Mouse (Mus musculus): ENCODE results near the gene Rpp14. TPM values are rescaled to one million over a fixed set of nuclear protein-coding genes. Genes with fewer than 3 reads are reported as not detected.
"Not testable (repeated sequence)": the region's sequence is repeated elsewhere in the genome, so short reads cannot be mapped to it uniquely, and the experiment has no call there.

Gene Rpp14
- polyA plus RNA-seq, 1 experiment from 2014 or later: 46.3 TPM

DNA sequence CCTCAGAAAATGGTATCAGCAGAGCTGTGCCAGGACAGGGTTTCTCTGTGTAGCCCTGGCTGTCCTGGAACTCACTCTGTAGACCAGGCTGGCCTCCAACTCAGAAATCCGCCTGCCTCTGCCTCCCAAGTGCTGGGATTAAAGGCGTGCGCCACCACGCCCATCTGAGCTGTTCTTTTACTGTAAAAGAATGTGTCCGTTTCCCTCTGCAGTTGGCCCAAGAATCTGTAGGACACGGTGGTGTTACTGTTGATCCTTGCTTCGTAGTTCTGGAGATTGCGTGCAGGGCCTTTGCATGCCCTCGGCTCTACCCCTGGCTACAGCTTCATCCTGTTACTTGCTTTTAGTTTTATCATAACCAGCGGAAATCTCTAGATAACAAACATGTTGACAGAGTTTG, 43.4 kb downstream of the Rpp14 start:
- H3K4me1 ChIP-seq; H3K9me3 ChIP-seq; H3K4me2 ChIP-seq; H3K27ac ChIP-seq; H3K27me3 ChIP-seq (replicated peaks); ATAC-seq (replicated peaks); H3K4me3 ChIP-seq; H3K9ac ChIP-seq: not testable (repeated sequence)
- peaks cover 23% of the 10 kb centered on the region for H3K36me3 ChIP-seq (replicated peaks)
- WGBS: 95% methylated on average over 10 of the region's 10 CpGs

DNA sequence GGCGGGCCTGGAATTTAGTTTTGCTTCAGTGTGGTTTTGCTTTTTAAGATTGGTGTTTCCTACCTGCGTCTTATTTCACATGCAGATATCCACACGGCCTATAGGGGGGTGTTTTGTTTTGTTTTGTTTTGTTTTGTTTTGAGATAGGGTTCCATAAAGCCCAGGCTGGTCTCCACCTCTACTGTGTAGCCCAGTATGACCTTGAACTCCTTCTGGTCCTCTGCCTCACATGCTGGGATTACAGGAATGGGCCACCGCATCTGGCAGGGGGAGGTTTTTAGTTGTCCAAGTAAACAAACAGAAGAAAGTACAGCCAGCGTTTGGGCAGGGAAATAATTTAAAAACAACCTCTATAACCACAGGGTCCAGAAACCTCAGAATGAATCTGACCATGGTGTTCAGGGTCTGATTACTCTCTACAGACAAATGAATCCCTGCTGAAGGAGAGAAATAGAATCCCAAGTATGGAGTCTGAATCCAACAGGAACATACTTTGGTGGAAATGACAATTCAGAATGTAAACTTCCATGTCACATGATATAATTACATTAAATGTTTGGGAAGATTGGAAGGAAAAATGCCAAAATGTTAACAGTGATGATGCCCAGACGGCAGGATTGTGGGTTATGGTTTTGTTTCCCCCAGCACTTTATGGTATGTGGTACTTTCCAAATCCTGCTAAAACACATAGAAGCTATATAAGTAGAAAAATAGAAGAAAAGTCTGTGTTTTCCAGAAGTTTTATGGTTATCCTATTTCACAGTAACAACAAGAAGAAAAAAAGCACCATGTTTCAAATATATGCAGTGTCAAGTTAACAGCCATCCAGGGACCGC, 44.1 kb downstream of the Rpp14 start:
- Histone ChIP-seq H3K4me1 (no peaks in the 10 kb centered on the region), H3K27ac (no peak overlapping the region), H3K9me3 (no peaks in the 10 kb centered on the region), H3K4me2 (no peak overlapping the region), H3K36me3 (replicated peaks) (peaks cover 23% of the 10 kb centered on the region), H3K27me3 (replicated peaks) (no peaks in the 10 kb centered on the region), H3K4me3 (no peak overlapping the region), H3K9ac (no peak overlapping the region)
- ATAC-seq (replicated peaks): no peak
- WGBS: 82% methylated on average over 7 of the region's 7 CpGs

- ATAC-seq (replicated peaks): no peak
- WGBS: 80% methylated on average over 5 of the region's 5 CpGs
These were observed 47.8 kb downstream of the Rpp14 start for GRCm38 (mm10) chr14:8127971-8128370.

DNA sequence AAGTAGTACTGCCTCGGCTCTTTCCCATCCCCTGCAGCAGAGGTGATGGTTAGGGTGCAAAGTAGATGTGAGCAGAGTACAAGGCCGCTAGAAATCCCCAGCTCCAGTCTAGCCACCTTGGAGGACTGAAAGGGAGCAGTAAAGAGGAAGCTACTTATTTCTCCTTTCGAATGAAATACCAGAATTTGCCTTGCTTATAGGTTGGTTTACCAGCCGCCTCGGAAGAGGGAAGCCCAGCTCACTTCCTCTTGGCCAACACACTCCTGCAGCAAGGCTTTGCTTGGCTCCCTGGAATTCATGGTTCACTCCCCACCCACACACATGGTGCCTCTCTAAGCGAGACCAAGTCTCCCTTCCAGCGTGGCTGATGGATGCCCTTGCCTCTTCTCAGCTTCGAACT, 52.6 kb downstream of the Rpp14 start:
- 87% methylated on average over 8 of the region's 8 CpGs for WGBS
- H3K27ac ChIP-seq: no peak overlapping the region
- no peaks in the 10 kb centered on the region for H3K4me1 ChIP-seq
- H3K4me3 ChIP-seq: no peak overlapping the region
- H3K9me3 ChIP-seq: no peaks in the 10 kb centered on the region
- ATAC-seq (replicated peaks): no peak
- no peak overlapping the region for H3K9ac ChIP-seq
- H3K27me3 ChIP-seq (replicated peaks): no peaks in the 10 kb centered on the region
- peaks cover 3% of the 10 kb centered on the region; the same call in 1 of the 2 replicates for H3K36me3 ChIP-seq (replicated peaks)
- H3K4me2 ChIP-seq: no peak overlapping the region

More at GRCm38 (mm10) chr14:8127971-8128370, 47.8 kb downstream of the Rpp14 start:
- Histone ChIP-seq H3K9me3 (no peaks in the 10 kb centered on the region), H3K27me3 (replicated peaks) (no peaks in the 10 kb centered on the region), H3K27ac (no peak overlapping the region), H3K4me2 (no peak overlapping the region), H3K4me1 (no peaks in the 10 kb centered on the region), H3K36me3 (replicated peaks) (peaks cover 18% of the 10 kb centered on the region), H3K4me3 (no peak overlapping the region), H3K9ac (no peak overlapping the region)

- WGBS: 67% methylated on average over 2 of the region's 2 CpGs
- ATAC-seq (replicated peaks): no peak
- Histone ChIP-seq H3K27ac (no peak overlapping the region), H3K36me3 (replicated peaks) (peaks cover 8% of the 10 kb centered on the region; the same call in 1 of the 2 replicates), H3K9ac (no peak overlapping the region), H3K4me2 (no peak overlapping the region), H3K4me3 (no peak overlapping the region), H3K27me3 (replicated peaks) (no peaks in the 10 kb centered on the region), H3K9me3 (no peaks in the 10 kb centered on the region), H3K4me1 (no peaks in the 10 kb centered on the region)
These were observed 54.1 kb downstream of the Rpp14 start for GRCm38 (mm10) chr14:8134234-8134633.

DNA sequence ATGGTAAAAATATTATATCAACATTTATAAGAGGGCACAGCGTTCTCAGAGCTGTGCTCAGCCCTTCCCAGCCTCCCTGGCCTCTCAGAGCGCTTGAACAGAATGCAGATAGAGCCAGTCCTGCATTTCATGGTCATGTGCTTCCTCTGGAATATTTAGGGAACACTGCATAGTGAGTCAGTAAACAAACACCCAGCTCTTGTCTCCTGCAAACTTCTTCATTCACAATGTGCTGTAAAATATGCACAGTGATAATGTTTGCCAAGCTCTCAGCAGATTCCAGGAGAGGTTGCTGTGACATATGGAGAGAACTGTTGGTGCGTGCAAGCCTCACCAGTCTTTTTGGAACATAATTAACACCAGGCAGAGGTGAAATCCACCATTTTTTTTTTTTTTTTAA, 55.0 kb downstream of the Rpp14 start:
- Histone ChIP-seq H3K4me3 (no peak overlapping the region), H3K36me3 (replicated peaks) (peaks cover 8% of the 10 kb centered on the region; the same call in 1 of the 2 replicates), H3K4me2 (no peak overlapping the region), H3K4me1 (no peaks in the 10 kb centered on the region), H3K9ac (no peak overlapping the region), H3K9me3 (no peaks in the 10 kb centered on the region), H3K27me3 (replicated peaks) (no peaks in the 10 kb centered on the region), H3K27ac (no peak overlapping the region)
- ATAC-seq (replicated peaks): no peak
- WGBS: 70% methylated on average over 3 of the region's 3 CpGs

DNA sequence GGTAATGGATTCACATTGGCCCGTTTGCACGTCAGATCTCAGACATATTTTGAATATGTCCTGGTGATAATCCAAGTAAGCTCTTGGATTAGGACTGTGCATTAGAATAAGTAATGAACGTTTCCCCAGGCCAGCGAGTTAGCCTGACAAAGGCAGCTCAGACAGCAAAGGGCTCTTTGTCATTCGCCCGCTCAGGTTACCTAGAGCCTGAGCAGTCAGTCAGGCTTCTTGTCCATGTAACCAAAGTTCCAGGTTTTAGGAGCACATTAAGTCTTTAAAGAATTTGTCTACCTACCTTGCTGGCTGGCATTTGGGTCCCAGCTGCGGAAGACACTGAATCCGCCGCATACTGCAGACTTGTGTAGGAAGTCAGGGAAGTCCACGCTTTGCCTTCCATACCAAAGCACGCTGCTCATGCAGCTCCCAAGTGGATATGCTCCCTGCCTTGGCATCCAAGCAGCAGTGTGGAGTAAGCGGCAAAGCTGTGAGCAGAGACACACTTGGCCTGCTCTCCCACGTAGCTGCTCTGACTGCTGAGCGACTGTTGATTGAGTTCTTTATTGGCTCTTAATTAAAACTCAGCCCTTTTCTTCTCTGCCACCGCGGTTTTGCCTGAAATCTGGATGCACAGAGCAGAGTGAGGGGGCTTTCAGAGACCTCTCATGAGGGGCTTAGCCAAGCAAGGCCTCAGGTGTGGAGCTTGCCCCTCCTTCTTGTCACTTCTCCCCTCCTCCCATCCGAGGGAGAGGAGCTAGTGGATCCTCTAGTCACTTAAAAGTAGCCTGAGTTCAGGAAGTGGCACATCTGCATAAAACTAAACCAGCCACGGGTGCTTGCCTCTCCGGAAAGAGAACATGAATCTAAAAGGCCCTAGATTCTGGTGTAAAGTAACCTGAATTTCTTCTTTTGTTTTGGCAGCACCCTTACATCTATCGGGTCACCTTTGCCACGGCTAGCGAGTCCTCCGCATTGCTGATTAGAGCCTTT, 59.9 kb downstream of the Rpp14 start:
- peak; percentile 65 for ATAC-seq (replicated peaks)
- no peak overlapping the region for H3K27ac ChIP-seq
- WGBS: 36% methylated on average over 23 of the region's 23 CpGs

GRCm38 (mm10) chr14:8141131-8141530, 61.0 kb downstream of the Rpp14 start:
- Histone ChIP-seq H3K4me2 (no peak overlapping the region), H3K9me3 (no peaks in the 10 kb centered on the region), H3K4me1 (no peaks in the 10 kb centered on the region), H3K36me3 (replicated peaks) (peaks cover 19% of the 10 kb centered on the region), H3K27ac (no peak overlapping the region), H3K27me3 (replicated peaks) (no peaks in the 10 kb centered on the region), H3K9ac (no peak overlapping the region), H3K4me3 (no peak overlapping the region)
- ATAC-seq (replicated peaks): no peak
- WGBS: 68% methylated on average over 2 of the region's 2 CpGs

More for the DNA sequence above, 59.9 kb downstream of the Rpp14 start:
- no peak overlapping the region for H3K4me2 ChIP-seq
- H3K4me3 ChIP-seq: no peak overlapping the region
- H3K9ac ChIP-seq: no peak overlapping the region
- H3K36me3 ChIP-seq (replicated peaks): peaks cover 15% of the 10 kb centered on the region
- no peaks in the 10 kb centered on the region for H3K27me3 ChIP-seq (replicated peaks)
- H3K9me3 ChIP-seq: no peaks in the 10 kb centered on the region
- no peaks in the 10 kb centered on the region for H3K4me1 ChIP-seq

Other genes starting within 250 kb of the Rpp14 start
- gene Gm45521, start 123.1 kb upstream of the Rpp14 start, polyA plus RNA-seq (2015; fragmentation: Nextera tagmentation; extraction: Ambion mirVana): 0.71 TPM in 1 of 2 replicates, not detected in the other
- 0.04 and 0.06 TPM in 2 replicates for gene Dnase1l3, start 85.8 kb upstream of the Rpp14 start, polyA plus RNA-seq (2015; fragmentation: Nextera tagmentation; extraction: Ambion mirVana)
- gene Abhd6, start 77.5 kb upstream of the Rpp14 start, polyA plus RNA-seq (2015; fragmentation: Nextera tagmentation; extraction: Ambion mirVana): 39.1 and 40.0 TPM in 2 replicates
- gene Pxk, start 17.8 kb downstream of the Rpp14 start, polyA plus RNA-seq (2015; fragmentation: Nextera tagmentation; extraction: Ambion mirVana): 66.0 and 67.5 TPM in 2 replicates
- 245 TPM in 2 replicates for gene Pdhb, start 92.7 kb downstream of the Rpp14 start, polyA plus RNA-seq (2015; fragmentation: Nextera tagmentation; extraction: Ambion mirVana)
- gene Kctd6, start 133.8 kb downstream of the Rpp14 start, polyA plus RNA-seq (2015; fragmentation: Nextera tagmentation; extraction: Ambion mirVana): 18.3 and 19.6 TPM in 2 replicates
- not detected in 2 replicates for gene Acox2, start 179.0 kb downstream of the Rpp14 start, polyA plus RNA-seq (2015; fragmentation: Nextera tagmentation; extraction: Ambion mirVana)
- gene Fam107a, start 237.7 kb downstream of the Rpp14 start, polyA plus RNA-seq (2015; fragmentation: Nextera tagmentation; extraction: Ambion mirVana): 0.66 and 0.68 TPM in 2 replicates